Mouse (Mus musculus): ENCODE measurements around the gene Atpaf2.

Atpaf2 gene

GRCm38 (mm10) chr11:60391346-60391745 lies 26.9 kb downstream of the Atpaf2 start:
- no peak for DNase-seq

- no peak for DNase-seq
Observed at GRCm38 (mm10) chr11:60387944-60388343, 30.3 kb downstream of the Atpaf2 start.

GRCm38 (mm10) chr11:60385946-60386345 lies 32.3 kb downstream of the Atpaf2 start:
- DNase-seq = no peak

- no peak for DNase-seq
Observed at GRCm38 (mm10) chr11:60384762-60385421, 33.4 kb downstream of the Atpaf2 start.

GRCm38 (mm10) chr11:60383518-60383917 lies 34.7 kb downstream of the Atpaf2 start:
- DNase-seq = no peak

GRCm38 (mm10) chr11:60374481-60374880 lies 43.8 kb downstream of the Atpaf2 start:
- no peak for DNase-seq

- DNase-seq = no peak
Observed at GRCm38 (mm10) chr11:60370431-60370830, 47.8 kb downstream of the Atpaf2 start.

GRCm38 (mm10) chr11:60369448-60369847 lies 48.8 kb downstream of the Atpaf2 start:
- DNase-seq = no peak

- no peak for DNase-seq
Observed at GRCm38 (mm10) chr11:60368909-60369308, 49.3 kb downstream of the Atpaf2 start.

GRCm38 (mm10) chr11:60367256-60367655 lies 51.0 kb downstream of the Atpaf2 start:
- no peak for DNase-seq

GRCm38 (mm10) chr11:60366239-60367019 lies 51.8 kb downstream of the Atpaf2 start:
- DNase-seq = no peak

- peak; percentile 40 for DNase-seq
Observed at GRCm38 (mm10) chr11:60360631-60361201, 57.5 kb downstream of the Atpaf2 start.

- DNase-seq = no peak
Observed at GRCm38 (mm10) chr11:60359936-60360335, 58.3 kb downstream of the Atpaf2 start.

- no peak for DNase-seq
Observed at GRCm38 (mm10) chr11:60359138-60359537, 59.1 kb downstream of the Atpaf2 start.

- DNase-seq = peak; percentile 20
Observed at GRCm38 (mm10) chr11:60358548-60358947, 59.7 kb downstream of the Atpaf2 start.

GRCm38 (mm10) chr11:60357116-60357515 lies 61.1 kb downstream of the Atpaf2 start:
- no peak for DNase-seq

- DNase-seq = no peak
Observed at GRCm38 (mm10) chr11:60355952-60356351, 62.3 kb downstream of the Atpaf2 start.

GRCm38 (mm10) chr11:60352559-60353411 lies 65.5 kb downstream of the Atpaf2 start, which contains the start of the genes Tom1l2 and Drc3:
Gene Tom1l2 (minus strand): TSS chr11:60352905.
Gene Drc3 (plus strand): TSS chr11:60353329.
- DNase-seq = peak; percentile 100

- DNase-seq = peak; percentile 52
Observed at GRCm38 (mm10) chr11:60351925-60352371, 66.3 kb downstream of the Atpaf2 start.

- DNase-seq = no peak
Observed at GRCm38 (mm10) chr11:60351388-60351787, 66.9 kb downstream of the Atpaf2 start.

Measured in lung, postnatal 10 days (tissue).